Mouse (Mus musculus) spleen, postnatal 10 days (tissue): ENCODE results near the gene Npl.
"Not testable (repeated sequence)": the region's sequence is repeated elsewhere in the genome, so short reads cannot be mapped to it uniquely, and the experiment has no call there.

ENCODE experiments used
- DNase-seq, 2 experiments: peaks; one replicate each; pipeline ENCODE4 v3.0.0; 2021 to 2022; ENCODE audit warnings: low spot score in 2 of 2

Gene Npl

GRCm38 (mm10) chr1:153489132-153489531, 60.7 kb downstream of the Npl start:
- DNase-seq = peak; percentile 30 to 73

- peak; percentile 98 to 100 for DNase-seq
These were observed 62.4 kb downstream of the Npl start, which contains the start of gene Dhx9 for GRCm38 (mm10) chr1:153487500-153487879. TSS of gene Dhx9 (minus strand) at chr1:153487660.

- DNase-seq = peak; percentile 65 to 79
These were observed 62.9 kb downstream of the Npl start for GRCm38 (mm10) chr1:153486767-153487499.

DNA sequence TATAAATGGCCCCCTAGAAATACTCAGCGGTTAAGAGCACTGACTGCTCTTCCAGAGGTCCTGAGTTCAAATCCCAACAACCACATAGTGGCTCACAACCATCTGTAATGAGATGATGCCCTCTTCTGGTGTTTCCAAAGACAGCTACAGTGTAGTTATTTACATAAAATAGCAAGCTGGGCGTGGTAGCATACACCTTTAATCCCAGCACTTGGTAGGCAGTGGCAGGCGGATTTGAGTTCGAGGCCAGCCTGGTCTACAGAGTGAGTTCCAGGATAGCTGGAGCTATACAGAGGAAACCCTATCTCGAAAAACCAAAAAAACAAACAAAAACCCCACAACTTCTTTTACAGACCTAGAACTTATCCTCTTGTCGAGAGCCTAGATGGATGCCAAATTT, 63.7 kb downstream of the Npl start:
- DNase-seq = not testable (repeated sequence)

DNA sequence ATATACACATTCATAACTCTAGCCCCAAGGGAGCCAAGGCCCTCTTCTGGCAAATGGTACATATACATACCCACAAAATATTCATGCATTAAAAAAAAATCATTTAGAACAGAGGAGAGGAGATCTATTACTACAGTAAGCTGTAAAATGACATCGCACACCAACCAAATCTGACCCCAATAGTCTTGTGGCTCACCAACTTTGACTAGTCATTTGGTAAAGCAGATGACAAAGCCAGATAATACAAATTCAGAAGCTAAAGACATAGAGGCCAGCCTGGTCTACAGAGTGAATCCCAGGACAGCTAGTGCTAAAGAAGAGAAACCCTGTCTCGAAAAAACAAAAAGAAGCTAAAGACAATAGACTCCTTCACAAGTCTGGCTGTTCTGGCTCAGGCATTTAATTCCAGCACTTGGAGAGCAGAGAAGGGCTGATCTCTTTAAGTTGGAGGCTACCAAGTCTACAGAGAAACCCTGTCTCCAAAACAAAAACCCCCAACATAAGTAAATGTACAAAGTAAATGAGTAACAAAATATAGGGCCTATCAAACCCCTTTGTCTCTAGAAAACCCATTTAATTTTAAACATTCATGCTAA, 64.5 kb downstream of the Npl start:
- DNase-seq = no peak

- no peak for DNase-seq
These were observed 68.8 kb downstream of the Npl start for GRCm38 (mm10) chr1:153481025-153481412.

DNA sequence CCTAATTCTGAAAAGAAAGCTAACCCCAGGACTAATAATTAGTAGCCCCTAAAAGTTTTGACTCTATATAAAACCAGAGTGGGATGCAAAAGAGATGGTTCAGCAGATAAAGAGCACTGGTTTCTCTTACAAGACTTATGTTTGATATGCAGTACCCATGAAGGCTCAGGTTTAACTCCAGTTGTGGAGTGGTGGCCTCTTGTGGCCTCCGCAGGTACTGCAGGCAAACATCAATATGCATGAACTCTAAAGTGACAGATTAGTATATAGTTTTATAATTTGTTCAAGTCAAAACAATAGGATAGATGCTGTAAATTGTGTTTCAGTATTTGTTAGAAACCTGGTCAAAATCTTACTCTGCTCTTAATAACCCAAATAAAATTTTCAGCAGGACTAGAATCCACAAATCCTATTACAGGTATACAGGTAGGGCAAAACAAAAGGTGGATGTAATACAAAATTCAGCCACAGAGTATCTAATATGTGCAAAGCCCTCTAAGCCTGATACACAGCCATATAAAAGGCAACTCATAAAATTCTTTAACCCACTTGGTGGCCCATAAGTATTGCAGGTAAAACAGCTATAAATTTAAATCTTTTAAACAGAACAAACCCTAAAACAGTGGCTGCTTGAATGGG, 69.3 kb downstream of the Npl start:
- DNase-seq = peak; percentile 77 to 89

GRCm38 (mm10) chr1:153479296-153479695, 70.5 kb downstream of the Npl start:
- DNase-seq = no peak

DNA sequence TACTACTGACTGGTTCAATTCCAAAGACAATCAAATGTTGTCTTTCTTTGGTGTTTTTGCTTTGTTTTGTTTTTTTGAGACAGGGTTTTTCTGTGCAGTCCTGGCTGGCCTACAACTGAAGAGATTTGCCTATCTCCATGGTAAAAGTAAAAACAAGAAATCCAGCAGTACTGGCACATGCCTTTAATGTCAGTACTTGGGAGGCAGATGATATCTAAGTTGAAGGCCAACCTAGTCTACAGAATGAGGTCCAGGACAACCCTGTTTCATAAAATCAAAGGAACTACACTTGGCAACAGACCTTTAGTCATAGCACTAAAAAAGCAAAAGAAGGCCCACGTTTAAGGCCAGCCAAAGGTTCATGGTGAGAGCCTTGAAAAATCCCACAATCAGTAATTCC, 88.0 kb downstream of the Npl start:
- no peak for DNase-seq

- DNase-seq = no peak
These were observed 93.7 kb downstream of the Npl start for GRCm38 (mm10) chr1:153456137-153456536.

- DNase-seq = no peak
These were observed 96.7 kb downstream of the Npl start for GRCm38 (mm10) chr1:153453146-153453642.
